Mouse (Mus musculus): ENCODE data around the gene Sh2d7. TPM values are rescaled to one million over a fixed set of nuclear protein-coding genes. Genes with fewer than 3 reads are reported as not detected.

Gene Sh2d7
- polyA plus RNA-seq (2012; rRNA removed), result 0.09 and 0.10 TPM in 2 replicates

- H3K4me1 ChIP-seq (ENCODE audit: control insufficient read depth, insufficient read depth, low read length), result peaks cover 3% of the 10 kb centered on the region
- H3K4me3 ChIP-seq (ENCODE audit: insufficient read depth, low read length), result no peak within 1 kb of the TSS
- no peak for TF ChIP-seq CTCF (IDR thresholded peaks at IDR 0.05; ENCODE audit: extremely low read depth, insufficient read depth, low read length)
- no peak for TF ChIP-seq POLR2A (IDR thresholded peaks at IDR 0.05; ENCODE audit: extremely low read depth, insufficient read depth, low read length)
- no peak within 1 kb of the TSS for H3K27ac ChIP-seq (ENCODE audit: insufficient read depth, low read length)
Measured at GRCm38 (mm10) chr9:54538684-54539083, at the start of gene Sh2d7. Sh2d7 (plus strand) TSS chr9:54538984.

- Histone ChIP-seq H3K27ac (ENCODE audit: insufficient read depth, low read length) (no peak overlapping the region), H3K4me1 (ENCODE audit: control insufficient read depth, insufficient read depth, low read length) (no peaks in the 10 kb centered on the region), H3K4me3 (ENCODE audit: insufficient read depth, low read length) (no peak overlapping the region)
- TF ChIP-seq CTCF (IDR thresholded peaks at IDR 0.05; ENCODE audit: extremely low read depth, insufficient read depth, low read length) (no peak), POLR2A (IDR thresholded peaks at IDR 0.05; ENCODE audit: extremely low read depth, insufficient read depth, low read length) (no peak)
Measured at GRCm38 (mm10) chr9:54489599-54489998, 49.2 kb upstream of the Sh2d7 start.

DNA sequence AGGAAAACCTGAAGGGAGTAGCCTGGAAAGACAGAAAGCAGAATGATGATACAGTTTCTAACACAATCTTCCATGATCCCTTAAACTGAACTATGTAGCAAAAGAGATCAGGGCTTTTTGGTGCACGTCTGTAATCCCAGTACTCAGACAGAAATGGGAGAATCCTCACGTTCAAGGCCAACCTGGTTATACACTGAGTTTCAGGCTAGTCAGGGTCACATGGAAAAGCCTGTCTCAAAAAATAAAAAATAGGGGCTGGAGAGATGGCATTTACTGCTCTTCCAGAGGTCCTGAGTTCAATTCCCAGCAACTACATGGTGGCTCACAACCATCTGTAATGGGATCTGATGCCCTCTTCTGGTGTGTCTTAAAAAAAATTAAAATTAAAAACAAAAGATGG, 48.4 kb upstream of the Sh2d7 start:
- no peak for TF ChIP-seq CTCF (IDR thresholded peaks at IDR 0.05; ENCODE audit: extremely low read depth, insufficient read depth, low read length)
- TF ChIP-seq POLR2A (IDR thresholded peaks at IDR 0.05; ENCODE audit: extremely low read depth, insufficient read depth, low read length), result no peak
- Histone ChIP-seq H3K4me1 (ENCODE audit: control insufficient read depth, insufficient read depth, low read length) (no peaks in the 10 kb centered on the region), H3K4me3 (ENCODE audit: insufficient read depth, low read length) (no peak overlapping the region), H3K27ac (ENCODE audit: insufficient read depth, low read length) (no peak overlapping the region)

- Histone ChIP-seq H3K4me1 (ENCODE audit: control insufficient read depth, insufficient read depth, low read length) (peaks cover 4% of the 10 kb centered on the region; the same call in 1 of the 2 replicates), H3K4me3 (ENCODE audit: insufficient read depth, low read length) (peak overlapping the region; percentile 100), H3K27ac (ENCODE audit: insufficient read depth, low read length) (no peak overlapping the region)
- TF ChIP-seq CTCF (IDR thresholded peaks at IDR 0.05; ENCODE audit: extremely low read depth, insufficient read depth, low read length), result no peak
- no peak for TF ChIP-seq POLR2A (IDR thresholded peaks at IDR 0.05; ENCODE audit: extremely low read depth, insufficient read depth, low read length)
Measured at GRCm38 (mm10) chr9:54499291-54499690, 39.5 kb upstream of the Sh2d7 start.

DNA sequence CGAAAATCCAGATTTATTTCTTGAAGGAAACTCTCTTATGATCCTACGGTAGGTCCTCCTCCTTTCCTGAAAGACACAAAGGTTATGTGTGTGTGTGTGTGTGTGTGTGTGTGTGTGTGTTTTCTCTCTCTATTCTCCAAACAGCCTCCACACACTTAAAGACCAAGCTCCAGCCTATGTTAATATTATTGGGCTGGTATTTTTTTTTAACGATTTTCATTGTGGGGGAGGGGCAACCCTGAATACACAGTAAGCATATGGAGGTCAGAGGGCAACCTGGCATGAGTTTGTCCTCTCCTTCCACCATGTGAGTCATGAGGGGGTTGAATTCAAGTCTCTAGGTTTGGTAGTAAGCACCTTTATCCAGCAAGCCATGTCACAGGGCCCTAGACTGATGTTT, 39.0 kb upstream of the Sh2d7 start:
- Histone ChIP-seq H3K4me1 (ENCODE audit: control insufficient read depth, insufficient read depth, low read length) (peaks cover 4% of the 10 kb centered on the region; the same call in 1 of the 2 replicates), H3K4me3 (ENCODE audit: insufficient read depth, low read length) (peak overlapping the region; percentile 100), H3K27ac (ENCODE audit: insufficient read depth, low read length) (no peak overlapping the region)
- TF ChIP-seq POLR2A (IDR thresholded peaks at IDR 0.05; ENCODE audit: extremely low read depth, insufficient read depth, low read length) (no peak), CTCF (IDR thresholded peaks at IDR 0.05; ENCODE audit: extremely low read depth, insufficient read depth, low read length) (no peak)

DNA sequence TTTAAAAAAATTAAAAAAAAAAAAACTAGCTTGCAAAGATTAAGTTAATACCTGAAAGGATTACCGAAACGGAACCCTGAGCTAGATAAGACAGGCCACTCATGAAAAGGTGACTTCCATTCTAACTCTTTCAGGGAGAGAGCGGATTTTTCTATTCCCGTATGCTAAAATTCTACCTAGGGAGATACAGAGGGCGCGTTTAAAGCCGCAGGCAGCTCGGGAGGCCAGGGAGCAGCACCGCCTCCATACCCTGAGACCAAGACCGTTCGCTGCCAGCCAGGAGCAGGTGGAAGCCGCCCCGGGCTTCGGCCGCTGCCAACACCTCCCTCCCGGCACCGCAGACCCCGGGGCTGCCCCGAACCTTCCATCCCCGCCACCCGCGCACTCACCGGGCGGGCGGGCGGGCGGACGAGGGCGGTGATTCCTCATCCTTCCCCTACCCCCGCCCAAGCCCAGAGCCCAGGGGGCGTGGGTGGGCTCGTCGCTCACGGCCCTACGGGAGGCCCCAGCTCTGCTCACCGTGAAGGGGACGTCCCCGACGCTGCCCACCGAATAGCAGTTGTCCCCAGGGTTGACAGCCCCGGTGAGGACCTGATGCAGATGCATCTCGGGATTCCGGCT, 37.8 kb upstream of the Sh2d7 start:
- Histone ChIP-seq H3K27ac (ENCODE audit: insufficient read depth, low read length) (peak overlapping the region; percentile 100), H3K4me1 (ENCODE audit: control insufficient read depth, insufficient read depth, low read length) (peaks cover 4% of the 10 kb centered on the region; the same call in 1 of the 2 replicates), H3K4me3 (ENCODE audit: insufficient read depth, low read length) (peak overlapping the region; percentile 100)
- no peak for TF ChIP-seq POLR2A (IDR thresholded peaks at IDR 0.05; ENCODE audit: extremely low read depth, insufficient read depth, low read length)
- no peak for TF ChIP-seq CTCF (IDR thresholded peaks at IDR 0.05; ENCODE audit: extremely low read depth, insufficient read depth, low read length)

GRCm38 (mm10) chr9:54501453-54502110, 37.2 kb upstream of the Sh2d7 start, which contains the start of gene Dmxl2:
Dmxl2 (minus strand) TSS chr9:54501626.
- H3K27ac ChIP-seq (ENCODE audit: insufficient read depth, low read length), result peak within 1 kb of the TSS; percentile 100
- peak within 1 kb of the TSS; percentile 100 for H3K4me3 ChIP-seq (ENCODE audit: insufficient read depth, low read length)
- H3K4me1 ChIP-seq (ENCODE audit: control insufficient read depth, insufficient read depth, low read length), result peaks cover 4% of the 10 kb centered on the region; the same call in 1 of the 2 replicates
- TF ChIP-seq CTCF (IDR thresholded peaks at IDR 0.05; ENCODE audit: extremely low read depth, insufficient read depth, low read length) (no peak), POLR2A (IDR thresholded peaks at IDR 0.05; ENCODE audit: extremely low read depth, insufficient read depth, low read length) (peak; percentile 39; the same call in 1 of the 2 replicates)

DNA sequence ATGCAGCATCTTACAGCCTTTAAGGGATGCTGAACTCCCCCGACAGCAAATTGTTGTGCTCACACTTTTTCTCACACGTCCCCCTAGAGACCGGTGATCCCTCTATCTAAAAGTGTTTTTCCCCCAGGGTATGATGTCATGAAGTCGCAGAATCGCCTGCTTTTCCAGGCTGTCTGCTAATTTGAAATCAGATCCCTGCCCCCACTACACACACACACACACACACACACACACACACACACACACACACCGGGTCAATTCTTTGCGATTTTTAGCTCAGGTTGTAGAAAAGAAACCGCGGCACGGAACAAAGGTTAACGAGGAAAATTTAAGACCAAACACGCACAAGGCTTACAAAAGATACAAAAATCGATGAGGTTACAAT, 36.7 kb upstream of the Sh2d7 start:
- peak overlapping the region; percentile 100 for H3K4me3 ChIP-seq (ENCODE audit: insufficient read depth, low read length)
- peaks cover 4% of the 10 kb centered on the region; the same call in 1 of the 2 replicates for H3K4me1 ChIP-seq (ENCODE audit: control insufficient read depth, insufficient read depth, low read length)
- 0 out of 2 replicates have a peak overlapping the region, but pooled peaks have one; percentile 7 for H3K27ac ChIP-seq (ENCODE audit: insufficient read depth, low read length)
- TF ChIP-seq CTCF (IDR thresholded peaks at IDR 0.05; ENCODE audit: extremely low read depth, insufficient read depth, low read length), result no peak
- TF ChIP-seq POLR2A (IDR thresholded peaks at IDR 0.05; ENCODE audit: extremely low read depth, insufficient read depth, low read length), result no peak

DNA sequence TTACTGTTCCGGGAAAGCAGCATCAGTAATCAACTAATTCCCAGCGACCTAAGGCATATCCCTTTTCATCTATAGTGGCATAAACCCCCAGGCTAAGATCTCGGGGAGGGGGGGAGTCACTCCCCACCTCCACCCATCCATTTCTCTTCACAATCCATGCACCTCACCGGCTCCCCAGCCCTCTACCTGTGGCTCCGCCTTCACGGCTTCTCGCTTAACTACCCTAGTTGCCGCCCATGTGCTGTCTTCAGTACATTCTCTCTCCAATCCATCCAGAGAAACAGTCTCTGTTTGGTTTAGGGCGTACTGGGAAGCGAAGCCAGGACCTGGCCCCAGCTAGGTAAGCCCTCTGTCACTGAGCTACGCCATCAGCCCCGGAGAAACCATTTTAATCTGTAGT, 35.9 kb upstream of the Sh2d7 start:
- Histone ChIP-seq H3K27ac (ENCODE audit: insufficient read depth, low read length) (no peak overlapping the region), H3K4me1 (ENCODE audit: control insufficient read depth, insufficient read depth, low read length) (peaks cover 1% of the 10 kb centered on the region; the same call in 1 of the 2 replicates), H3K4me3 (ENCODE audit: insufficient read depth, low read length) (no peak overlapping the region)
- TF ChIP-seq POLR2A (IDR thresholded peaks at IDR 0.05; ENCODE audit: extremely low read depth, insufficient read depth, low read length), result no peak
- no peak for TF ChIP-seq CTCF (IDR thresholded peaks at IDR 0.05; ENCODE audit: extremely low read depth, insufficient read depth, low read length)

DNA sequence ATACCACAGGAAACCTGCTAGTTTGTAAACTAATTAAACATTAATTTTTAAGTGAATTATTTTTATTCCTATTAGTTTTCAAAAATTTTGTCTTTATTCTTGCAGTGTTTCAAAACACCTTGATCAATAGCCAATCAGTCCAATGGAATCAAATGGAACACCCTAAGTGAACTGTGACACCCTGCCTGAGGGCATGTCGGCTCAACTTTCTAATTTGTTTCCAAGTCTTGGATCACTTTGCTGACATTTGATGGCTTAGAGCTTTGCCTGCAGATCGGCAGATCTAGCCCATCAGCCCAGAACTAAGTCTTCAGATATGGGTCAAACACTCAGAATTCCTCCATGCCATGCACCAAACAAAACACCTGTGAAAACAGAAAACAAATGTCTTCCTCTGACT, 22.8 kb upstream of the Sh2d7 start:
- H3K27ac ChIP-seq (ENCODE audit: insufficient read depth, low read length), result no peak overlapping the region
- H3K4me3 ChIP-seq (ENCODE audit: insufficient read depth, low read length), result no peak overlapping the region
- TF ChIP-seq CTCF (IDR thresholded peaks at IDR 0.05; ENCODE audit: extremely low read depth, insufficient read depth, low read length), result no peak
- TF ChIP-seq POLR2A (IDR thresholded peaks at IDR 0.05; ENCODE audit: extremely low read depth, insufficient read depth, low read length), result no peak
- H3K4me1 ChIP-seq (ENCODE audit: control insufficient read depth, insufficient read depth, low read length), result peaks cover 1% of the 10 kb centered on the region; the same call in 1 of the 2 replicates
